Mouse (Mus musculus) liver, embryonic 14.5 days (tissue): ENCODE measurements around the gene Clasp1. TPM values are rescaled to one million over a fixed set of nuclear protein-coding genes. Genes with fewer than 3 reads are reported as not detected.

Source experiments
- ATAC-seq: fragments of 200-750 bp; cut with Nextera tagmentation; 2 replicates; pipeline ENCODE4 v1.8.0; 2017; ENCODE audit warnings: moderate number of reproducible peaks, mild to moderate bottlenecking, moderate library complexity; ENCODE audit not compliant: insufficient read depth
- DNase-seq, 3 experiments: peaks; one replicate each; pipeline ENCODE4 v3.0.0-alpha.2; 2012 to 2013; ENCODE audit warnings: low read depth in 3 of 3, low spot score in 3 of 3
- H3K27ac ChIP-seq: fragments of 300-500 bp; sonication (generic); 2 replicates; pipeline ENCODE4 v1.5.1; 2014; ENCODE audit warnings: moderate library complexity, mild to moderate bottlenecking, control low read depth, inconsistent platforms
- H3K27me3 ChIP-seq: fragments of 300-500 bp; sonication (generic); 2 replicates; pipeline ENCODE4 v1.6.1; 2014; ENCODE audit warnings: mild to moderate bottlenecking, low read length, moderate library complexity; ENCODE audit not compliant: control insufficient read depth, insufficient read depth
- H3K36me3 ChIP-seq: fragments of 300-500 bp; sonication (generic); replicated peaks from 2 replicates; pipeline ENCODE4 v1.6.1; 2014; ENCODE audit warnings: low read depth; ENCODE audit not compliant: control insufficient read depth, insufficient read depth
- H3K4me1 ChIP-seq, 2 experiments: fragments of 200-500 bp in 1 of 2; fragments of 300-500 bp in 1 of 2; sonication (generic) in 1 of 2; replicated peaks; 2 replicates each; pipeline ENCODE4 v1.6.1; 2012 to 2014; ENCODE audit warnings: antibody characterized with exemption in 1 of 2, inconsistent platforms in 1 of 2, low read length in 1 of 2; ENCODE audit not compliant: control insufficient read depth in 2 of 2, insufficient read depth in 2 of 2
- H3K4me2 ChIP-seq: fragments of 300-500 bp; sonication (generic); 2 replicates; pipeline ENCODE4 v1.6.1; 2014; ENCODE audit warnings: low read depth, mild to moderate bottlenecking, control low read depth, moderate library complexity
- H3K4me3 ChIP-seq, 2 experiments: fragments of 200-500 bp in 1 of 2; fragments of 300-500 bp in 1 of 2; sonication (generic) in 1 of 2; 2 replicates each; pipeline ENCODE4 v1.5.1; 2012 to 2014; ENCODE audit warnings: low read depth in 2 of 2, low read length in 2 of 2, mild to moderate bottlenecking in 2 of 2, control low read depth in 1 of 2, inconsistent platforms in 1 of 2, moderate library complexity in 1 of 2; ENCODE audit not compliant: insufficient read depth in 1 of 2
- H3K9ac ChIP-seq: fragments of 300-500 bp; sonication (generic); replicated peaks from 2 replicates; pipeline ENCODE4 v1.6.1; 2014; ENCODE audit warnings: mild to moderate bottlenecking, control low read depth, moderate library complexity
- H3K9me3 ChIP-seq: fragments of 300-500 bp; sonication (generic); 2 replicates; pipeline ENCODE4 v1.6.1; 2016; ENCODE audit warnings: low read length, mixed read lengths; ENCODE audit not compliant: control insufficient read depth
- CTCF ChIP-seq: IDR thresholded peaks from 2 replicates; pipeline ENCODE4 v1.5.1; 2016; ENCODE audit warnings: antibody characterized with exemption, low read depth, control low read depth
- EP300 ChIP-seq: IDR thresholded peaks from 2 replicates; pipeline ENCODE4 v1.6.1; 2016; ENCODE audit warnings: antibody characterized with exemption, low read depth
- WGBS: fragments of 180-500 bp; shearing (Covaris S2); extraction: QIAGEN DNeasy Blood & Tissue Kit; methylation state at CpG from one replicate; pipeline ENCODE4 v1.1.7; 2014; ENCODE audit not compliant: insufficient replicate concordance; 5-methylcytosine and 5-hydroxymethylcytosine counted together
- polyA plus RNA-seq, 2 experiments: library from polyadenylated mRNA; depleted of rRNA in 1 of 2; stranded (reverse) in 1 of 2; unstranded in 1 of 2; fragments of >200 nt; fragmentation: Nextera tagmentation in 1 of 2; extraction: Ambion mirVana in 1 of 2; gene quantifications; 2 replicates each; pipeline versions ENCODE4 v1.2.1 to v1.2.3; 2012 to 2014

The Clasp1 gene
- polyA plus RNA-seq, 2 experiments = 6.5 to 8.8 TPM

DNA sequence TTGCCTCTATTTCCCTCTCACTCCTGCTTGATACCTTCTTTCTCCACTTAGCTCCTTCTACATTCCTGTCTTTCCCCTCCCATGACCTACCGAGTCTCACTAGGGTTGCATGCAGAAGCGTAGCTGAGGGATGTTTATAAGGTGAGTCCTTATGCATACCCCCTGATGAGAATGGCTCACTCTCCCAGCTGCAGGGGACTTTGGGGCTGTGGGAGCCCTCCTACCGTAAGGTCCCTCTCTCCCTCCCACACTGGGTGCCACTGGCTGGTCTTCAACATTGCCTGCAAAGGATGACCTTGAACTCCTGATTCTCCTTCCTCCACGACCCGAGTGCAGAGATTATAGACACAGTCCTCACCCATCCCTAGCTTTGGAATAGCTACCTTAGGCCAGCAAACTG is 71.9 kb downstream of the Clasp1 start:
- H3K4me1 ChIP-seq = peaks cover 30 to 34% of the 10 kb centered on the region in 2 experiments
- H3K27ac ChIP-seq = no peak overlapping the region
- WGBS = 85% methylated on average over 5 of the region's 5 CpGs
- H3K4me2 ChIP-seq = no peak overlapping the region
- H3K9ac ChIP-seq = no peak overlapping the region
- no peak for DNase-seq
- peaks cover 6% of the 10 kb centered on the region for H3K36me3 ChIP-seq
- H3K9me3 ChIP-seq = no peaks in the 10 kb centered on the region
- ATAC-seq = no peak
- H3K27me3 ChIP-seq = no peaks in the 10 kb centered on the region
- no peak overlapping the region for H3K4me3 ChIP-seq
- no peak for TF ChIP-seq CTCF
- no peak for TF ChIP-seq EP300

DNA sequence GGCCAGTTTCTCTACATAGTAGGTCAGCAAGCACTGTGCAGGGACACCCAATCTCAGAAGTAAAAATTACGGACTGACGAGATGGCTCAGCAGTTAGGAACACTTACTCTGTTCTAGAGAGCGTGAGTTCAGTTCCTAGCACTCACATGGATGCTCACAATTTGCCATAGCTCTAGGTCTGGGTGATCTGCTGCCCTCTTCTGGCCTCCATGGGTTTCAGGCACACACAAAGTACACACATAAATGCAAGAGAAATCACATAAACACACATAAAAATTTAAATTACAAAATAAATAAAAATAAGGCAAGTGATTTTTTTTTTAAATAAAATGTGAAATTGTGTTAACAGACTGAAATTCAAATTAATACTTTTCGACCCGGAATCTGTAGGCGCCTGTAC is 77.2 kb downstream of the Clasp1 start:
- no peak overlapping the region for H3K4me2 ChIP-seq
- no peak overlapping the region for H3K9ac ChIP-seq
- 87% methylated on average over 6 of the region's 6 CpGs for WGBS
- no peak overlapping the region for H3K4me3 ChIP-seq
- no peaks in the 10 kb centered on the region for H3K4me1 ChIP-seq
- H3K9me3 ChIP-seq = no peaks in the 10 kb centered on the region
- no peak overlapping the region for H3K27ac ChIP-seq
- no peak for DNase-seq
- H3K36me3 ChIP-seq = peaks cover 6% of the 10 kb centered on the region
- H3K27me3 ChIP-seq = no peaks in the 10 kb centered on the region
- ATAC-seq = no peak
- TF ChIP-seq EP300 (no peak), CTCF (peak; percentile 55)

DNA sequence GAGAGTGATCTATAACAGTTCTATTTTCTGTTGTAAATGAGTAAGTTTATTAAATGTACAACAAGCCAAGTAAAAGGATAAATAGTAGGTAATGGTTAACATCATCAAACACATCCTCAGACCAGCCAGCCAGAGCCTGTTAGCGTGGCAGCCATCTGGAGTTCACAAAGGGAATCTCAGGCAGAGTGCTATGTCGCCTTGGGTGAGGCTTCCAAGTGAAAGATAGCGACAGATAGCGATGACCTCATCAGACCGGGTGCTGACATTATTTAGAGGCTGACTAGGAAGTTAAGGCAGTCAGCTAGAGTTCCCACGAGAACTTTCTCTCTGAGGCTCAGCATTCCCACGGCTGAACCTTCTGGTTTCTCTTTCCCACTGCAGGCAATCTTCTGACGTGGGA is 83.5 kb downstream of the Clasp1 start:
- no peak for TF ChIP-seq EP300
- no peak for TF ChIP-seq CTCF
- no peak overlapping the region for H3K27ac ChIP-seq
- no peak overlapping the region for H3K4me2 ChIP-seq
- no peaks in the 10 kb centered on the region for H3K9me3 ChIP-seq
- H3K27me3 ChIP-seq = no peaks in the 10 kb centered on the region
- ATAC-seq = no peak
- H3K4me3 ChIP-seq = no peak overlapping the region
- H3K4me1 ChIP-seq = peaks cover 0 to 8% of the 10 kb centered on the region in 2 experiments; a peak in 2 of 4 replicates
- peaks cover 5% of the 10 kb centered on the region; the same call in 1 of the 2 replicates for H3K36me3 ChIP-seq
- 62% methylated on average over 8 of the region's 8 CpGs for WGBS
- H3K9ac ChIP-seq = no peak overlapping the region
- no peak for DNase-seq

DNA sequence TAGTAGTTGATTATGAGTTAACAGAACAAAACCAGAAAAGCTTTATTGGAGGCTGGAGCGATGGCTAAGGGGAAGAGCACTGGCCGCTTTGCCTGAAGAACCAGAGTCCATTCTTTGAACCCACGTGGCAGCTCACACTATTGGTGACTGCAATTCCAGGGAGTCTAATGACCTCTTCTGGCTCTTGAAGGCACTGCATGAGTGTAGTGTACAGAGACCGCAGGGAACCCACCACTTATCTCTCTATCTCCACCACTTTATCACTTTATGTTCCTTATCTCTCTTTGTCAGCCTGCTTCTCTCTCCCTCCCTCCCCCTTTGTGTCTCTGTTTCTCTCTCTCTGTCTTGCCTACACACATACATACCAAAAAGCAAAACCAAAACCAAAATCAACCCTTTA is 88.1 kb downstream of the Clasp1 start:
- Histone ChIP-seq H3K9me3 (no peaks in the 10 kb centered on the region), H3K27ac (no peak overlapping the region), H3K36me3 (peaks cover 5% of the 10 kb centered on the region; the same call in 1 of the 2 replicates), H3K4me1 (peaks cover 21 to 31% of the 10 kb centered on the region in 2 experiments), H3K27me3 (no peaks in the 10 kb centered on the region), H3K4me3 (no peak overlapping the region), H3K9ac (no peak overlapping the region; the same call in 1 of the 2 replicates), H3K4me2 (no peak overlapping the region)
- WGBS = 14% methylated on average over 4 of the region's 4 CpGs
- TF ChIP-seq CTCF = peak; percentile 77
- TF ChIP-seq EP300 = peak; percentile 46
- peak in 1 of 3 experiments; percentile 46 for DNase-seq
- ATAC-seq = peak; percentile 74

DNA sequence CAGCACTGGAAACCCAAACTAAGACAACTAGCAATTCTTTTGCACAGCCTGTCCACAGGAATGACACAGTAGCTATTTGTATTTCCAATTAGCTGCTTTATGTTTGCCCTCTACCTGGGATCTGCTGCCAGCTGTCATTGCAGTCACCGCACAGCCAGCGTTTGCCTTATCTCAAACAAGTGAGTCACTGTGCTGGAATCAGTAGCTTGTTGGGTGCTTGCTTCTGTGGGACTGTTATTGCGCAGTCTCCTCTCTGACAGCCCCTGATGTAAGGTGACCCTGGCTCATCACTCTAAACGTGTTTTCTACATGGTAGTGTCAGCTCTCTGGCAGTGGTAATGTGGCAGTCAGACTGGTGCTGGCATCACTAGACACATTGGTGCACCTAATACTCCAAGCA is 90.4 kb downstream of the Clasp1 start:
- no peaks in the 10 kb centered on the region for H3K27me3 ChIP-seq
- ATAC-seq = peak; percentile 58

More for the DNA sequence above, 90.4 kb downstream of the Clasp1 start:
- no peak for DNase-seq
- Histone ChIP-seq H3K4me2 (peak overlapping the region; percentile 13; the same call in 1 of the 2 replicates), H3K27ac (peak overlapping the region; percentile 11; the same call in 1 of the 2 replicates), H3K9ac (0 out of 2 replicates have a peak overlapping the region, but pooled peaks have one; percentile 13), H3K4me1 (peaks cover 40 to 51% of the 10 kb centered on the region in 2 experiments), H3K4me3 (no peak overlapping the region), H3K9me3 (no peaks in the 10 kb centered on the region), H3K36me3 (no peaks in the 10 kb centered on the region)
- WGBS = 21% methylated on average over 4 of the region's 4 CpGs
- TF ChIP-seq CTCF (no peak), EP300 (peak; percentile 23; the same call in 1 of the 2 replicates)
